Mouse (Mus musculus) cortical plate, adult 2 months (tissue): ENCODE results near the gene N4bp2.

ENCODE experiments used
- CTCF ChIP-seq: fragments of 200-500 bp; IDR thresholded peaks from 2 replicates; pipeline ENCODE4 v1.5.1; 2011; ENCODE audit warnings: mild to moderate bottlenecking, control low read depth, low read length; ENCODE audit not compliant: insufficient read depth; ENCODE audit errors: extremely low read depth
- POLR2A ChIP-seq: fragments of 200-500 bp; IDR thresholded peaks from 2 replicates; pipeline ENCODE4 v1.6.1; 2011; ENCODE audit warnings: mild to moderate bottlenecking, low read length, control low read depth; ENCODE audit not compliant: insufficient read depth; ENCODE audit errors: extremely low read depth

DNA sequence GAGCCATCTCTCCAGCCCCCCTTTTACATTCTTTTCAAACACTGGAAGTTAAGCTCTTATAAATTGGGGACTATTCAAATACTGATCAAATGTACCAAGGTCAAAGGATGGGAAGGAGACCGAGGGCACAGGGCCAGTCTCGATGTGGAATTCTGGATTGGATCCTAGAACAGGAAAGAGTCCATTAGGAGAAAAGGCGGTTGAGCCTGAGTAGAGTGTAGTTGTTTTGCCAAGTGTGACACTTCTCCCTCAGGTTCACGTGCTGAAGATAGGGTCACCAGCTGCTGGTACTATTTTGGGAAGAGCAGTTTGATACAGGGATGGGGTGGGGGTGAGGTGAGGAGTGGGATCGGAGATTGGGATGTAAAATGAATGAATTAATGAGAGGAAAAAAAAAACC, 7.5 kb upstream of the N4bp2 start:
- TF ChIP-seq POLR2A (no peak), CTCF (no peak)
